Mouse (Mus musculus): ENCODE data around the gene Tmem139.

The Tmem139 gene

GRCm38 (mm10) chr6:42261524-42262170, at the start of gene Tmem139:
TSS of gene Tmem139 (plus strand) at chr6:42261970.
- ChIA-PET CTCF (no interaction called here), POLR2A (interaction anchor here in 1 of 4 experiments (0.6 kb wide), 1 partner anchor 9 kb away, joined by 3 read pairs; no protein-coding TSS in a partner anchor)

- CTCF ChIA-PET = interaction anchor here in 1 of 4 experiments (0.7 kb wide), 1 partner anchor 244 kb away, joined by 3 read pairs; no protein-coding TSS in a partner anchor
These were observed 46.7 kb upstream of the Tmem139 start, which contains the start of gene Tas2r144 for GRCm38 (mm10) chr6:42215028-42215427. TSS of gene Tas2r144 (plus strand) at chr6:42215328.

GRCm38 (mm10) chr6:42222286-42222685, 39.5 kb upstream of the Tmem139 start:
- ChIA-PET POLR2A (no interaction called here), CTCF (no interaction called here)

More at GRCm38 (mm10) chr6:42215028-42215427, 46.7 kb upstream of the Tmem139 start, which contains the start of gene Tas2r144:
- POLR2A ChIA-PET = interaction anchor here in 1 of 4 experiments (0.6 kb wide), 1 partner anchor 17 kb away, joined by 3 read pairs; no protein-coding TSS in a partner anchor

GRCm38 (mm10) chr6:42225046-42225445, 36.7 kb upstream of the Tmem139 start:
- ChIA-PET POLR2A (no interaction called here), CTCF (interaction anchor here in 1 of 4 experiments (0.7 kb wide), 1 partner anchor 39 kb away, joined by 3 read pairs; no protein-coding TSS in a partner anchor)

GRCm38 (mm10) chr6:42227240-42228101, 34.3 kb upstream of the Tmem139 start:
- CTCF ChIA-PET = interaction anchor here (0.6 to 1.8 kb wide), 20 partner anchors 19 to 1109 kb away, joined by 3 to 14 read pairs (median 4); partner anchors contain the start of genes Casp2 (in 3 of the 4), Fam131b (in 2 of the 4) and Tcaf2 (in 1 of the 4)
- POLR2A ChIA-PET = no interaction called here

- CTCF ChIA-PET = interaction anchor here in 1 of 4 experiments (0.7 kb wide), 1 partner anchor 201 kb away, joined by 3 read pairs; no protein-coding TSS in a partner anchor
- POLR2A ChIA-PET = interaction anchor here in 1 of 4 experiments (0.6 kb wide), 1 partner anchor 630 kb away, joined by 4 read pairs; no protein-coding TSS in a partner anchor
These were observed 32.2 kb upstream of the Tmem139 start for GRCm38 (mm10) chr6:42229610-42230009.

- POLR2A ChIA-PET = interaction anchor here in 1 of 4 experiments (1.2 kb wide), 1 partner anchor 452 kb away, joined by 3 read pairs; no protein-coding TSS in a partner anchor
- CTCF ChIA-PET = no interaction called here
These were observed 30.6 kb upstream of the Tmem139 start for GRCm38 (mm10) chr6:42231191-42231590.

GRCm38 (mm10) chr6:42237276-42237805, 24.4 kb upstream of the Tmem139 start:
- CTCF ChIA-PET = no interaction called here
- POLR2A ChIA-PET = no interaction called here

- CTCF ChIA-PET = no interaction called here
These were observed 20.3 kb upstream of the Tmem139 start for GRCm38 (mm10) chr6:42241311-42242045.

GRCm38 (mm10) chr6:42245711-42246353, 15.9 kb upstream of the Tmem139 start, which contains the start of gene Gstk1:
TSS of gene Gstk1 (plus strand) at chr6:42245935.
- ChIA-PET CTCF (interaction anchor here in 2 of 4 experiments (0.6 to 1.3 kb wide), 5 partner anchors 13 to 1061 kb away, joined by 3 read pairs; partner anchors contain the start of gene Casp2 (in 1 of the 2)), POLR2A (interaction anchor here in 2 of 4 experiments (0.7 to 1.6 kb wide), 4 partner anchors 10 to 79 kb away, joined by 3 to 7 read pairs (median 4); partner anchors contain the start of gene Casp2 (in 2 of the 2))

More at GRCm38 (mm10) chr6:42241311-42242045, 20.3 kb upstream of the Tmem139 start:
- POLR2A ChIA-PET = no interaction called here

- ChIA-PET POLR2A (interaction anchor here in 2 of 4 experiments (0.7 to 1.1 kb wide), 3 partner anchors 16 to 110 kb away, joined by 3 read pairs; no protein-coding TSS in a partner anchor), CTCF (interaction anchor here in 3 of 4 experiments (0.6 to 1.5 kb wide), 4 partner anchors 9 to 76 kb away, joined by 3 to 18 read pairs (median 4); no protein-coding TSS in a partner anchor)
These were observed 14.6 kb upstream of the Tmem139 start for GRCm38 (mm10) chr6:42247173-42247572.

GRCm38 (mm10) chr6:42247981-42248380, 13.8 kb upstream of the Tmem139 start:
- ChIA-PET CTCF (interaction anchor here in 1 of 4 experiments (1.5 kb wide), 1 partner anchor 8 kb away, joined by 3 read pairs; no protein-coding TSS in a partner anchor), POLR2A (no interaction called here)

GRCm38 (mm10) chr6:42251791-42252190, 10.0 kb upstream of the Tmem139 start:
- CTCF ChIA-PET = interaction anchor here in 1 of 4 experiments (0.7 kb wide), 1 partner anchor 83 kb away, joined by 5 read pairs; no protein-coding TSS in a partner anchor
- POLR2A ChIA-PET = interaction anchor here in 1 of 4 experiments (0.7 kb wide), 1 partner anchor 47 kb away, joined by 5 read pairs; no protein-coding TSS in a partner anchor

- ChIA-PET POLR2A (no interaction called here), CTCF (no interaction called here)
These were observed 8.7 kb upstream of the Tmem139 start for GRCm38 (mm10) chr6:42253103-42253502.

GRCm38 (mm10) chr6:42257303-42257863, 4.4 kb upstream of the Tmem139 start:
- ChIA-PET CTCF (no interaction called here), POLR2A (no interaction called here)

GRCm38 (mm10) chr6:42260430-42260829, 1.3 kb upstream of the Tmem139 start:
- CTCF ChIA-PET = no interaction called here
- POLR2A ChIA-PET = no interaction called here

Data from embryonic stem cell, embryonic (primary cell).